Mouse (Mus musculus) embryonic facial prominence, embryonic 12.5 days (tissue): ENCODE data around the gene Scaper. TPM values are rescaled to one million over a fixed set of nuclear protein-coding genes. Genes with fewer than 3 reads are reported as not detected.
A peak's percentile ranks its signal among the peaks of the same experiment; 100 is the strongest.

Experiments used
- ATAC-seq: fragments of 200-750 bp; cut with Nextera tagmentation; 2 replicates; pipeline ENCODE4 v1.8.0; 2017; ENCODE audit not compliant: insufficient number of reproducible peaks, insufficient read depth, low FRiP score, low TSS enrichment
- H3K27ac ChIP-seq: fragments of 300-500 bp; sonication (generic); 2 replicates; pipeline ENCODE4 v1.5.1; 2016; ENCODE audit warnings: mild to moderate bottlenecking
- H3K27me3 ChIP-seq: fragments of 300-500 bp; sonication (generic); 2 replicates; pipeline ENCODE4 v1.6.1; 2016; ENCODE audit warnings: mild to moderate bottlenecking, moderate library complexity
- H3K36me3 ChIP-seq: fragments of 300-500 bp; sonication (generic); 2 replicates; pipeline ENCODE4 v1.6.1; 2016; ENCODE audit warnings: mild to moderate bottlenecking
- H3K4me1 ChIP-seq: fragments of 300-500 bp; sonication (generic); 2 replicates; pipeline ENCODE4 v1.6.1; 2016
- H3K4me2 ChIP-seq: fragments of 300-500 bp; sonication (generic); replicated peaks from 2 replicates; pipeline ENCODE4 v1.6.1; 2016; ENCODE audit warnings: mild to moderate bottlenecking, moderate library complexity
- H3K4me3 ChIP-seq: fragments of 300-500 bp; sonication (generic); 2 replicates; pipeline ENCODE4 v1.5.1; 2016; ENCODE audit warnings: mild to moderate bottlenecking
- H3K9ac ChIP-seq: fragments of 300-500 bp; sonication (generic); 2 replicates; pipeline ENCODE4 v1.6.1; 2016; ENCODE audit warnings: mild to moderate bottlenecking, moderate library complexity
- H3K9me3 ChIP-seq: fragments of 300-500 bp; sonication (generic); 2 replicates; pipeline ENCODE4 v1.6.1; 2016; ENCODE audit warnings: mild to moderate bottlenecking, moderate library complexity
- WGBS: fragments of 180-500 bp; shearing (Covaris S2); methylation state at CpG from one replicate; pipeline ENCODE4 v1.1.7; 2016; 5-methylcytosine and 5-hydroxymethylcytosine counted together
- polyA plus RNA-seq: library from polyadenylated mRNA; unstranded; fragments of >200 nt; fragmentation: Nextera tagmentation; extraction: Ambion mirVana; gene quantifications from 2 replicates; pipeline ENCODE4 v1.2.1, GENCODE M21; 2016

The Scaper gene
- polyA plus RNA-seq, 1 experiment from 2014 or later, result 14.4 TPM

- Histone ChIP-seq H3K9me3 (no peaks in the 10 kb centered on the region), H3K36me3 (no peaks in the 10 kb centered on the region), H3K4me2 (peak overlapping the region; percentile 47), H3K4me1 (peaks cover 18% of the 10 kb centered on the region; the same call in 1 of the 2 replicates), H3K27ac (peak overlapping the region; percentile 36; the same call in 1 of the 2 replicates), H3K27me3 (peaks cover 74% of the 10 kb centered on the region), H3K9ac (0 out of 2 replicates have a peak overlapping the region, but pooled peaks have one; percentile 42), H3K4me3 (peak overlapping the region; percentile 42)
- WGBS, result 6% methylated on average over 41 of the region's 41 CpGs
- no peak for ATAC-seq
Measured at GRCm38 (mm10) chr9:55545556-55546175, 392.3 kb downstream of the Scaper start.

- ATAC-seq, result no peak
- Histone ChIP-seq H3K4me2 (peak overlapping the region; percentile 47), H3K27ac (0 out of 2 replicates have a peak overlapping the region, but pooled peaks have one; percentile 36), H3K4me3 (peak overlapping the region; percentile 42), H3K4me1 (peaks cover 18% of the 10 kb centered on the region; the same call in 1 of the 2 replicates), H3K9ac (peak overlapping the region; percentile 42; the same call in 1 of the 2 replicates), H3K9me3 (no peaks in the 10 kb centered on the region), H3K27me3 (peaks cover 73% of the 10 kb centered on the region), H3K36me3 (no peaks in the 10 kb centered on the region)
- 2% methylated on average over 30 of the region's 30 CpGs for WGBS
Measured at GRCm38 (mm10) chr9:55544861-55545555, 392.9 kb downstream of the Scaper start.

- peaks cover 75% of the 10 kb centered on the region for H3K27me3 ChIP-seq
- H3K36me3 ChIP-seq, result no peaks in the 10 kb centered on the region
- H3K27ac ChIP-seq, result no peak overlapping the region
- H3K9me3 ChIP-seq, result no peaks in the 10 kb centered on the region
- no peak for ATAC-seq
- peaks cover 24% of the 10 kb centered on the region; the same call in 1 of the 2 replicates for H3K4me1 ChIP-seq
- H3K4me3 ChIP-seq, result peak overlapping the region; percentile 42
- peak overlapping the region; percentile 47 for H3K4me2 ChIP-seq
- WGBS, result under 1% methylated on average over 46 of the region's 46 CpGs
- H3K9ac ChIP-seq, result peak overlapping the region; percentile 20; the same call in 1 of the 2 replicates
Measured at GRCm38 (mm10) chr9:55543703-55544401, 394.1 kb downstream of the Scaper start.

- Histone ChIP-seq H3K27me3 (peaks cover 75% of the 10 kb centered on the region), H3K9me3 (no peaks in the 10 kb centered on the region), H3K27ac (no peak overlapping the region), H3K4me1 (peaks cover 24% of the 10 kb centered on the region; the same call in 1 of the 2 replicates), H3K4me3 (peak overlapping the region; percentile 42), H3K9ac (peak overlapping the region; percentile 20; the same call in 1 of the 2 replicates), H3K36me3 (no peaks in the 10 kb centered on the region), H3K4me2 (peak overlapping the region; percentile 47)
- 3% methylated on average over 8 of the region's 8 CpGs for WGBS
- no peak for ATAC-seq
Measured at GRCm38 (mm10) chr9:55543336-55543702, 394.6 kb downstream of the Scaper start.

DNA sequence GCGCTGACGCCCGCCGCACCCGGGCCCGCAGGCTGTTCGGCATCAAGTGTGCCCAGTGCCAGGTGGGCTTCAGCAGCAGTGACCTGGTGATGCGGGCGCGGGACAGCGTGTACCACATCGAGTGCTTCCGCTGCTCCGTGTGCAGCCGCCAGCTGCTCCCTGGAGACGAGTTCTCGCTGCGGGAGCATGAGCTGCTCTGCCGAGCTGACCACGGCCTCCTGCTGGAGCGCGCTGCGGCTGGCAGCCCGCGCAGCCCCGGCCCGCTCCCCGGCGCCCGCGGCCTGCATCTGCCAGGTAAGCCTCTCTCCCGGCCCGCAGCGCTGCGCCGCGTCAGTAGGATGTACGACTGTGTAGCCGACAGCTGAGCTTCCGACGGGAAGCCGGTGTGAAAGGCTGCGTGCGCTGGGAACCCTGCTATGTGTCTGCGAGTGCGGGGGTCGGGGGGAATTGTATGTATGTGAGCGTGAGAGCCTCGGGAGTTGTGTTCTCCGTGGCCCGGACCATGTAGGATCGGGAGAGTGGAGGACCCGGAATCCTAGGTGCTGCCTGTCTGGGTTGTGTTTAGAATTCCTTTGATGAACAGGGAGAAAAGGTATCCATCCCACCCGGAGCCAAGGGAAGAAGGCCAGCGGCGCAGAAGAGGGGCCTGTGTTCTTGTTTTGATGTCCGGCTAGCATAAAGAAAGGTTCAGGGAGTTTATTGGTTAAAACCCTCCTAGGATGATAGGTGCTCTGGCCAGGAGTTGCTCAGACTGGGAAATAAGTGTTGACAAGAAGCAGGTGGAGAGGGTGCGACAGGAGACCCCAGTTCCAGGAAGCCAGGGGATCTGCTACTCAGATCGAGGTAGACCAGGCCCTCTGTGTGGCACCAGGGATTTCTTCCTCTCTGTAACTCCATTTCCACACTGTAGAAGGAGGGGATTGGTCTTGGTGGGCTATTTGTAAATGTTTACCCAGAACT lies 395.3 kb downstream of the Scaper start:
- Histone ChIP-seq H3K4me1 (peaks cover 24% of the 10 kb centered on the region; the same call in 1 of the 2 replicates), H3K9me3 (no peaks in the 10 kb centered on the region), H3K36me3 (no peaks in the 10 kb centered on the region), H3K9ac (peak overlapping the region; percentile 58), H3K4me3 (peak overlapping the region; percentile 42), H3K27ac (no peak overlapping the region), H3K27me3 (peaks cover 73% of the 10 kb centered on the region), H3K4me2 (peak overlapping the region; percentile 65)
- ATAC-seq, result no peak
- under 1% methylated on average over 59 of the region's 59 CpGs for WGBS

DNA sequence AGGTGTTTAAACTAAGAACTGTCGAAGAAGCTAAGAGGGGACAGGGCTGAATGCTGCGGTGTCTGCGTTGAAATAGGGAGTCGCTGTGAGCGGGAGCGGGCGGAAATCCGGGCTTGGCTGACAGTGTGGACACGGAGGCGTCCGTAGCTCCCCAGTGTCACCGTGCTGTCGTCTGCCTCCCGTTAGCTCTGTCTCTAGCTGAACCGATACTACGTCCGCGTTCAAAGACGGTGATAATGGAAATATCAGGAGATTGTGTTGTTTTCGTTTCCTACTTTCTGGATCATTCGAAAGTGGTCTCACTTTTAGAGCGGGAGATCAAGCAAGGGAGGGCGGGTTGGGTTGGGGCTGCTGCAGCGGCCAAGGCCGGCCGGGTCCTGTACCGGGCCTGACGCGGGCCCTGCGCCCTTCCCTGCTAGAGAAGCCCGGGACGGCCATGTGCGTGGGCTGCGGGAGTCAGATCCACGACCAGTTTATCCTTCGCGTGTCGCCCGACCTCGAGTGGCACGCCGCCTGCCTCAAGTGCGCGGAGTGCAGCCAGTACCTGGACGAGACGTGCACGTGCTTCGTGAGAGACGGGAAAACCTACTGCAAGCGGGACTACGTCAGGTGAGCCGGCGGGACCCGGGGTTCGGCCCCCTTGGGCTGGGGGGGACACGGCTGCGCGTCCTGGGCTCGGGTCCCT lies 396.1 kb downstream of the Scaper start:
- H3K4me1 ChIP-seq, result peaks cover 24% of the 10 kb centered on the region; the same call in 1 of the 2 replicates

GRCm38 (mm10) chr9:55540888-55541287 lies 397.0 kb downstream of the Scaper start:
- Histone ChIP-seq H3K9ac (peak overlapping the region; percentile 53), H3K4me1 (peaks cover 16% of the 10 kb centered on the region; the same call in 1 of the 2 replicates), H3K27ac (0 out of 2 replicates have a peak overlapping the region, but pooled peaks have one; percentile 37), H3K4me2 (peak overlapping the region; percentile 65), H3K4me3 (peak overlapping the region; percentile 42), H3K27me3 (peaks cover 73% of the 10 kb centered on the region), H3K36me3 (no peaks in the 10 kb centered on the region), H3K9me3 (no peaks in the 10 kb centered on the region)
- peak; percentile 95 for ATAC-seq
- WGBS, result under 1% methylated on average over 28 of the region's 28 CpGs

More for the DNA sequence above, 396.1 kb downstream of the Scaper start:
- ATAC-seq, result no peak
- Histone ChIP-seq H3K27ac (no peak overlapping the region), H3K9ac (peak overlapping the region; percentile 58), H3K4me3 (peak overlapping the region; percentile 42), H3K36me3 (no peaks in the 10 kb centered on the region), H3K27me3 (peaks cover 74% of the 10 kb centered on the region), H3K4me2 (peak overlapping the region; percentile 65), H3K9me3 (no peaks in the 10 kb centered on the region)
- under 1% methylated on average over 59 of the region's 59 CpGs for WGBS

DNA sequence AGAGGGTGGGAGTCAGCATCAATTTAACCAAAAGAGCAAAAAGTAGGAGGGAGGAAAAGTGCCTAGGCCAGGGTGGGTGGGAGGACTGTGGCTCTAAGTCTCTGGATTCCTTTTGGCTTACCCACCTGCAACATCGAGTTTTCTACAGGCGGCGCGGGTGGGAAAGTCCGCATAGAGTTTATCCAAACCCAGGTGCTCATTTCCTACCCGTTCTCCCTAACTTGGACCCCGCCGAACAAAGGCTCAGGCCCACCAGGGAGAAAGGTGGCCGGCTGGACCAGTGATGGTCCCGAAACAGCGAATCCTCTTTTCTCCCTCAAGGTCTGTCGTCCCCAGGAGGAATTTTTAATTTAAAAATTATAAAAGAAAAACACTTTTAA lies 397.5 kb downstream of the Scaper start:
- Histone ChIP-seq H3K4me2 (peak overlapping the region; percentile 65), H3K27me3 (peaks cover 68% of the 10 kb centered on the region), H3K4me1 (peaks cover 16% of the 10 kb centered on the region; the same call in 1 of the 2 replicates)

DNA sequence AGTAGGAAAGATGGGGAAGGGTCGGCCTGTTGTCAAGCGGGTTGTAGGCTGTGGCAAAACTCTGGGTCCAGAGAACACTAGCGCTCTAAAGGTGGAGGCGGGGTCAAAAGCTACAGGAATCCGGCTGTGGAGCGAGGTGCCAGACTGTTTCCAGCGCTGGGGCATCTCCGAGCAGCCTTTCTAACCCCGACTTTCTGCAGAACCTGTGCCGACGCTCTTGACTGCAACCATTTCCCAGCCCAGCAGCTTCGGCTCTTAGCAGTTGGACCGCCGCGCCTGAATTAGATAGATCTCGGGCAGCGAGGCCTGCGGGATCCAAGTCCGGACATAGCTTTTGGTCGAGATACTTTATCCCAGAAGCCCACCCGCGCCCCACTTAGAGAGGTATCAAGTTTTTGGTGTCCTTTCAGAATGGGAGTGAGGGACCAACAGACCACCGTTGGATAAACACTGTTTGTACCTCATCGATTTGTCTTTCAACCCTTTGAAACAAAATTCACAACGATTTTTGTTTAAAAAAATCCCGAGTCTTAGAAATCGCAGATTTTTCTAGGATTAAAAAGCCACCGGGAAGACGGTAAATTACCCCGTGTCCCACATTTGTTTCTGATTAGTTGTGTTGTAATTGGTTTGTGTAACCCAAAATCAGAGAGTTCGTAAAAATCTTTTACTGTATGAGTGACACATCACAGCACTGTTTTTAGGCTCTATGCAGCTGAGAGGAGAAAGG lies 398.1 kb downstream of the Scaper start:
- H3K9ac ChIP-seq, result peak overlapping the region; percentile 53; the same call in 1 of the 2 replicates
- H3K4me1 ChIP-seq, result peaks cover 16% of the 10 kb centered on the region; the same call in 1 of the 2 replicates
- peak overlapping the region; percentile 42 for H3K4me3 ChIP-seq
- H3K27me3 ChIP-seq, result peaks cover 62% of the 10 kb centered on the region
- H3K9me3 ChIP-seq, result no peaks in the 10 kb centered on the region
- H3K4me2 ChIP-seq, result peak overlapping the region; percentile 65
- H3K36me3 ChIP-seq, result no peaks in the 10 kb centered on the region
- WGBS, result under 1% methylated on average over 31 of the region's 31 CpGs
- ATAC-seq, result no peak
- H3K27ac ChIP-seq, result no peak overlapping the region

More for the DNA sequence above, 397.5 kb downstream of the Scaper start:
- H3K36me3 ChIP-seq, result no peaks in the 10 kb centered on the region
- H3K4me3 ChIP-seq, result peak overlapping the region; percentile 42
- peak overlapping the region; percentile 53 for H3K9ac ChIP-seq
- no peaks in the 10 kb centered on the region for H3K9me3 ChIP-seq
- WGBS, result 2% methylated on average over 12 of the region's 12 CpGs
- no peak for ATAC-seq
- H3K27ac ChIP-seq, result 0 out of 2 replicates have a peak overlapping the region, but pooled peaks have one; percentile 37
